Mouse (Mus musculus) layer of hippocampus, adult 8-10 months (tissue): ENCODE measurements at regions not wholly inside any gene's neighbourhood (a gene's known extent, or its start where the extent isn't known, plus 50 kb on each side); places are given as distances from the start of the nearest gene placed in this dataset.

ENCODE experiments used
- DNase-seq, 2 experiments: peaks; one replicate each; pipeline ENCODE4 v3.0.0; 2022; ENCODE audit warnings: low spot score in 2 of 2

DNA sequence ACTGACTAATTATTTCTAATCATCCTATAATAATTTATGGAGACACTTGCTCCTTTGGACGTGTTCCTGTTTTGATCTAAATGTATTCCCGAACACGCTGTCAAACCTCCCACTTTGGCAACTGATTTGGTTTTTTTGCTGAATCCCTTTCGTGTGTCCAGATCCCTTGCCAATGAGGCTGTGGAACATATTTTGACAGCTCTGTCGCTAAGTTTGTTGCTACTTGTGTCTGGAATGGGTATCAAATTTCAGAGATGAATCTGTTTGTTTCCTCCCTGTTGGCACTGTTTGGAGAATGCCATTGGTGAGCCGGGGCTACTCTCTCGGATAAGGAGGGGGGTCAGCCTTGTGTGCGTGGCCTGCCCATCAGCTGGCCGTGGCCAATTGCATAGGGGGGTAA is 277.2 kb upstream of the Tshz3 start:
- DNase-seq = peak; percentile 29 to 36

DNA sequence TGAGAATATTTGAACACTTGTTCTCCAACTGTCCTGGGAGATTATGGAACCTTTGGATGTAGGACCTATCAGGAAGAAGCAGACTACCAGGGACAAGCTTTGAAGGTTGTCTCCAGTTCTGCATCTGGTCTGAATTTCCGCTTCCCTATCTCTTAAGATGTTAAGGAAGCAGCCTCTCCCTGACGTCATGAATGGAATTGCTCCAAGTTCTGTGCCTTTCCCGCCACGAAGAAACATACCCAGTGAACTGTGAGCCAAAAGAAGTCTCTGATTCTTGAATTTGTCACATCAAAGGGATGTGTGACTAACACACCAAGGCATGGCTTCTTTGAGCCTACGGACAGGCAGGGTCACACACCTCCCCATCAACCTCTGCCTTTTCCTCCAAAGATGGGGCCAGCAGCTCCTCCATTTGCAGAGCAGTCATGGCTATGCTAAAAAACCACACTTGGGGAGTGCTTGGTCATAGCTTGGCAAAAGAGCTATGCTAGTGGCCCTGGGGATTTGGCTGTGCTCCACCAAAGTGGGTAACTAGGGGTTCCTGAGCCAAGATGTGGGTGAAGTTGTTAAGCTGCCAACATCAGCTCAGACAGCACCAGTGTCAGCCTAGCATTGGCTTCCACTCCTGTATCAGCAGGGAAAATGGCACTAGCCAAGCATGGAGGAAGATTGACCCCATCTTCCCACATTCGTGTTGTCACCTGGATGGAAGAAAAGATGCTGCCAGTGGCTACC is 248.6 kb upstream of the Tshz3 start:
- peak; percentile 22 to 61 for DNase-seq

DNA sequence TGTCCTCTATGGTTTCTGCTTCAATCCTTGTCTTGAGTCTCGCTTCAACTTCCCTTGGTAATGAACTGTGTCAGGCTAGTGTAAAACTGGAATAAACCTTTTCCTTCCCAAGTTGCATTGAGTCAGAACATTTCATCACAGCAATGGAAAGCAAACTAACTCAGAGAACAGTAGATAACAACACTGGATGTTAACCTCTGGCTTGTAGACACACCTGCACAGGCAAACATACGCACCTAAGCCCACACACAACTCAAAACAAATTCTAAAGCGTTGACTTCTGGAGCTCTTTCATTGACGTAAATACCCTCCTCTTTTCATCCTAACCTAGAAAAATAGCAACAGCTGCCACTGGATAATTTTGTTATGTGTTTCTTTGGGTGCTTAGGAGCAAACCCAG is 244.1 kb upstream of the Tshz3 start:
- no peak for DNase-seq

DNA sequence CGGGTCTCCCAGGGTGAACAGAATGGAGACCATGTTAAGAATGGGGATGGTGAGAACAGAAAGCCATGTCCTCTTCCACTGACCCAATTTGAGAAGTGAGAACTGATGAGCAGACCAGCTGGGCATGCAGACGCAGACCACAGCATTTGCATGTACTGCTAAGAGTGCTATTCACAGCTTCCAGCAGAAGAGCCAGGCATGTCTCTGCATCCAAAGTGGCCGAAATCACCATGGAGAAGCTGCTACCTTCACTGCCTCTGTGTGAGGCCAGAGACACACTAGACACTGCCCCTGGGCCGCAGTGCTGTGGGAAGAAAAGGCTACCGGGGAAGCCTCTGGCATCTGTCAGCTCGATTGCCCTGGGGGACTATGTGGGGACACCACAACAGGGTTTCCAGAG is 241.8 kb upstream of the Tshz3 start:
- no peak for DNase-seq

DNA sequence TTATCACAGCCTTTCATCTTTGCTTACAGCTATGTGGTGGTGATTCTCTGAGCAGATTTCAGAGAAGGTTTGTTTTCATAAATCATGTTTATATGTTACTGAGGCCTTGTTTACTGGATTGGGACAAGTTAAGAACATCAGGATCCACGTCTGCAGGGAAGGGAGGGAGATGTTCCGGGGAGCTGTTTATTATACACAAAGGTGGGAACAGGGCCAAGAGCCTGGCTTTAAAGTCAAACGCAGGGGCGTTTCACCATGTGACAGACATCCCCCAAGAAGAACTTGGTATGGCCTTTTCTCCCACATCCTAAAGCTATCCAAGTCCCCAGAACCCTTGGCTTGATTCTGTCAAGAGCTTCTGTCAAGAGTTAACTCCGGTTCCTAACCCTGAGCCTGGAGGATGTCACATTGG is 235.5 kb upstream of the Tshz3 start:
- no peak for DNase-seq

DNA sequence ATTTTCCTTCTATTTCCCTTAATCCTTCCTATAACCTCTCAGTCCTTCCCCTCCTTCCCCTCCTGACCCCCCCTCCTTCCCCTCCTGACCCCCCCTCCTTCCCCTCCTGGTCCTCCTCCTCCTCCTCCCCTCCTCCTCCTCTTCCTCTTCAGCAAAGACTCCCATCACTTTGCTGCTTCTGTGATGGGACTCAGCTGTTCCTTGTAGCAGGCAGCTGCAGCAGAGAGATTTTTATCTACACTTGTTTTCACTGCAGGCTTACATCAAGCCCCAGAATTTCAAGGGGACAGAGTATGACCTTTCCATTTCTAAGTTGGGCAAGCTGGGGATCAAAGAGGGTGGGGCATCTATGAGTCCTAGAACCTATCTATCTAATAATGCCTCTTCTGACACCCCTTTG is 228.5 kb upstream of the Tshz3 start:
- no peak for DNase-seq

DNA sequence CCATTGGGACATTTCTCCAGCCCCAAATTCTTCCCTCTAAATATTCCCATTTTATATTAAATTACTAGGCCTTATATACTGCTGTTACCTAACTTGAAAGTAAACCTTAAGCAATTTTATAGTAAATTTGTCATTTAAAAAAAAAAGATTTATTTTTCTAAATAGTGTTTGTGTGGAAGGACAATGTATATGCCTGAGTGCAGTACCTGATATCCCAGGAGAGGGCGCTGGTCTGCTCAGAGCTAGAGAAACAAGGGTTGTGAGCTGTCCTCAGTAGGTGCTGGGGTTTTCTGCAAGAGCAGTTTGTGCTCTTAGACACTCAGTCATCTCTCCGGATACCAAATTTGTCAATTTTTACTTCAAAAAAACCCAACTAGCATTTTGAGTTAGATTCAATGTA is 224.4 kb upstream of the Tshz3 start:
- no peak for DNase-seq

DNA sequence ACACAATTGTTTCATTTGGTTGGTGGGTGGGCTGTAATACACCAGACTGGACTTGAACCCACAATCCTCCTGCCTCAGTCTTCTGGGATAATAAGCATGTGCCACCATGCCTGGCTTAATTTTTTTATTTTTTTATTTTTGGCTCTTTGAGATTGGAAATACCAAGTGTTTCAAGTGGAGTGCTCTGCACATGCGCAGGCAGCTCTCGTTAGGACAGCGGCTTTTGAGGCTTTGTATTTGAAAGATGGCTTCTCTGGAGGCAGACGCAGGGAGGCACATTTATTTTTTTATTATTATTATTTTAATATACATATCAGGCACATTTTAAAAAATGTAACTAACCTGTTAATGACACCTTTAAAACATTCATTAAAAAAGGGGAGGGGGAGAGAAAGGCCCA is 221.5 kb upstream of the Tshz3 start:
- DNase-seq = no peak

DNA sequence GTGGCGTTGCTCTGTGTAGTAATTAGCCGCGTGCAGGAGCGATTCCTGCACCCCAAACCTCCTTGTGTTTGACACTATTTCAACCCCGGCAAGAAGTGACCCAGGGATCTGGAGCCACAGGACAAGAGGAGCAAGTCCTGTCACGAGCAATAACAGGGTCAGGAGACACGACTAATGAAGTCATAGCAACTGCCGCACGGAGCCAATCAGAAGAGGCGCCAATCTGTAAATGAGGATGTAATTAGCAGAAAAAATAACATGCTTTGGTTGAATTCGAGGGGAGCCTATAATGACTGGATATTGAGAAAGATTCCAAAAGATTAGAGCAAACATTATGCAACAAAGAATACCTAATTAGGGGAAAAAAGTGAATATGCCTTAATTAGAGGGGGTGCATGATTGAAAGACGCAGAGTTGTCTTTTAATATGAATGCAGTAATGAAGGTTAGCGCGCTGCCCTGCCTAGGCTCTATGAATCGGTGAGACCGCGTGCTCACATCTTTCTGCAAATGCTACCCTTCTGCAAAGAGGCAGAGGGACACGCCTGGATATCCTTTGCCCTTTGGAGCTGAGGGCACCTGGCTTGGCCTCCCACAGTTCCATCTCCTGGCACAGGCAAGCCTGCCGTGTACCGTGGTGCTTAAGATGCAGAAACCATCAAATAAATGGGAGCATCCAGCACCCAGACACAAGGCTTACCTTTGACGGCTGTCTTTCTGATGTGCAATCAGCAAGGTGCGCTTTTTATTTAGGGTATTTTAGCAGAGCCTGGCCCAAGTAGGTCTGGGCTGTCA is 220.9 kb upstream of the Tshz3 start:
- DNase-seq = no peak

DNA sequence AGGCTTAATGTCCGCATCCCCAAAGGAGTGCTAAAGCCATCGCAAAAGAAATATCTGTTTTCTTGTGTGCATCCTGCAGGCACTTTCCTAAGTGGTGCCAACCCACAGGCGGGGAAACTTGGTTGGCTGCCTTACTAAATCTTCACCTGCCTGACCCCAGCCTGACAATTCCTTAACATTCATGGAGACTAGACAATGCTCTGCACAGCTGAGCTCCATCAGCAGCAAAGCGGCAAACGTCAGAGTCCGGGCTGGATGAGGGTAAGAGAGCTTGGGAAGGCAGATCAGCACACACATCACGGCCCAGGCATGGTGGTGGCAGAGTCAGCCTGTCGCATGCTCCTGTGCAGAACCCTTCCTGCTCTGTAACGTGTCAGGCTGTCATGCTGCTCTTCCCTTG is 209.8 kb upstream of the Tshz3 start:
- DNase-seq = no peak

DNA sequence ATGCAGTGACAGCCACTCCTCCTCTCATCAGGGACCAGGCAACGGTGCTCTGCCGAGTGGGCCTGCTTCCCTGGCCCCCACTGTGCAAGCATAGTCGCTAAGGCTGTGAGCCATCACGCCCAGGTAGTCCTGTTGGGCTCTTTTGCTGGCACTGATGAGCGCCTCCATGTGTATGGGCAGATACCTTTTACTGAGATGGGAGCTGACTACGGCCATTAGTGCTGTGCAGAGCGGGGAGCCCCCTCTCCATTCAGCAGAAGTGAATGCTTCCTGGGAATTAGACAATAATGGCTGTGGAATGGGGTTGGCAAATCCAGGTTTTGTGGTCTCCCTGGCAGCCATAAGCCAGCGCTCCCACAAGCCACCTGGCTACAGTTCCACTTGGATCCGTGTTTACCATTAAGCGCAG is 206.7 kb upstream of the Tshz3 start:
- DNase-seq = peak; percentile 21 to 55

DNA sequence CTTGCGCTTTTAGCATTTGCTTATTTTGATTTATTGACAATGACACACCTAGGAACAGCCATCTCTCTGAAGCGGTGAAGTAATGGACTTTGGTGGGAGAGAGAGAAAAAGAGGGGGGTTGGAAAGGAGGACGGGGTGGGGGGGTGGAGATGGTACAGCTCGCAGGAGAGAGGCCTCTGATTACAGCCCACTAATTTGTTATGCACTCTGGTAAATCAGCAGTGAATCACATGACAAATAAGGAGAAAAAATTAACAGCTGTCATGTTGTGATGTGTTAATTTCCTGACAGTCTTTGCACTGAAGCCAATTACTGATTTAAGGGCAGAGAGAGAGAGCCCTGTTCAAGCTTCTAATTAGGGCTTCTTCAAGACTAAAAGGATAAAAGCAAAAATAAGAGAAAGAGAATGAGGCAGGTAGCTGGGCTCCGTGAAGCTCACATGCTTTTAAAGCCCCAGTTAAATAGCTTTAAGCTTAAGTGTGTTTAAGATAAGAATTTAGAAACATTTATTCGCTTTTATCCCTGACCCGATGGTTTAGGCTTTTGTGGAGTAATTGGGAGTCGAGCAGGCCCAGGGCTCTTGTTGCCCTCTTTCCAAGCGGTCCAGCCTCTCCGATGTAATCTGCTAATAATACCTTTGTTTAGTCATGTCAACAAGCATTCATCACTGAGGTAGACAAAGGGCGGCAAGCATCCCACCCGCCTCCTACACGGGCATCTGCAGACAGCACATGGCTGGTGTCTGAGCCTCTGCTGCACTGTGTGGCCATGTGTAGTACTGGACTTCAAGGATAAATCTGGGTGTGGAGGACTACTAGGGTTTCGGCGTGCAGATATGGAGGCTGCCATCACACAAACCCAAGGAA is 193.7 kb upstream of the Tshz3 start:
- DNase-seq = no peak

DNA sequence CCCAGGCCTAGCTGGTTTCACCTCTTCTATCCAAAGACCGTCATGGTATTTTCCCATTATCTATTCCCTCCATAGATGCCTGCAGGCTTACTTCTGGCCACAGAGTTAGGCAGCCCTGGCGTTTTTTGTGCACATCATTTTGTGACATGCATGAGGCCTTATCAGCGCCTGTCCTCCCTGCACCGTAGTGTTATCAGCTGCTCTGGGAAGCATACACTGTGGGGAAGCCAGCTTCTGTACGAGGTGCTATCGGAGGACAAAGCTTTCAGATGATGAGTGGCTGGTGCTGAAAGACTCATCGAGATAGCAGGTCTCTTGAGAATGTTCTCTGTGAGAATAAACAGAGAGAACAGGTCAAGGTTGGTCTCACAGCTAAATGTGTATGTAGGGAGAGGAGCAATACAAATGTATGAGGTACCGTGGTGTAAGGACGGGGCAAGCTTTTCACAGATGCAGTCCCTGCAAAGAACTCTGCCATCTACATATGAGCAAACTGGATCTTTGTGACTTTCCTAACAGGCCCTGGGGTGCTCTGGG is 190.0 kb upstream of the Tshz3 start:
- DNase-seq = no peak

DNA sequence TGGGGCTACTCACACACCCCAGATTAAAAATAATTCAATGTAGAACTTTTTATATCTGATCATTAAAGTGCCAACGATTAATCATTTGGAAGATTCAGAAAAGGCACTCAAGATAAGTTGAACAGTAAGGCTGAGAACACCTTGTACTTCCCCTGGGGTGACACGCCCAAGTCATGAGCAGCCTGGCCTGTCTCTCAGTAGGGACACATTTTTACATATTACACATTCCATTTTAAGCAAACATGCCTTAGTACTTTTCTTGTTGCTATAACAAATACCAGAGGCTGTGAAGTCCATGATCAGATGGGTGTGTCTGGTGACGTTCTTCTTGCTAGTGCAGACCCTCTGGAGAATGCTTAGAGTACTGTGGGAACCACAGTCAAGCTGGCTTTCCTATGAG is 184.2 kb upstream of the Tshz3 start:
- no peak for DNase-seq

DNA sequence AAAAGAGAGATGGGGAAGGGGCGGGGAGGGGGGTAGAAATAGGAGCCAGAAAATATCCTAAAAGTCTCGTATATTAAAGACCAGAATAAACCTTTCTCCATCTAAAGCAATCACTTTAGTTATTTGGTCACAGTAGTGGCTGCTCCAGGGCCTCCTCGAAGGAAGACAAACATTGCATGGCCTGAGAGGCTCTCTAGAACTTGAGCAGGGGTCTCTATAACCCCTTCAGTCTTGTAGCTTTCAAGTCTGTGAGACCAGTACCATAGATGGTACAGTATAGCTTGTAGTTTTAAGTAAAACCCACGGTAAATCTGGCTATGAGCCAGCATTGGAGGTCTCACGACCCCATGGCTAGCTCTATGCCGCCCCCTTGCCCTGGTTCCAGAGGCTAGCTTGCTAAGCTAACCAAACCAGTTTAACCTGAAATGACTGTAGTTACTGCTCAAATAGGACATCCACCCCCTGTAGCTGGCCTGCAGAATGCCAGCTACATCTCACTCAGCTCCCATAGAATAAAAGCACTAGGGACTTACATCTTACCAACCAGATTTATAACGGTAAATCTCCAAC is 181.7 kb upstream of the Tshz3 start:
- DNase-seq = no peak

DNA sequence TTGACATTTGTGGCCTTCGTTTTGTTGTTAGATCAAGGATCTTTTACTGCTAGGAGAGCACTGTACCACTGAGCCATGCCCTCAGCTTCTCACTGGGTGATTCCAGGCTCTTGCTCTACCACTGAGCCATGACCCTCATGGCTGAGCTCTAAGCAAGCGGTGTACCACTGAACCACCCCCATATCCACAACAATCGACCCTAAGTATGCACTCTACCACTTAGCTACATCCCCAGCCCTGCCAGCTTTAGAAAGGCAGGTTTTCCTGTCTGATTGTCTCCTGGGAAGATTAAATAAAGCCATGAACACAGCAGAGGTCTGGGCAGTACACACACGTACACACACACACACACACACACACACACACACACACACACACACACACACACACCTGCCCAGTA is 178.9 kb upstream of the Tshz3 start:
- DNase-seq = no peak

DNA sequence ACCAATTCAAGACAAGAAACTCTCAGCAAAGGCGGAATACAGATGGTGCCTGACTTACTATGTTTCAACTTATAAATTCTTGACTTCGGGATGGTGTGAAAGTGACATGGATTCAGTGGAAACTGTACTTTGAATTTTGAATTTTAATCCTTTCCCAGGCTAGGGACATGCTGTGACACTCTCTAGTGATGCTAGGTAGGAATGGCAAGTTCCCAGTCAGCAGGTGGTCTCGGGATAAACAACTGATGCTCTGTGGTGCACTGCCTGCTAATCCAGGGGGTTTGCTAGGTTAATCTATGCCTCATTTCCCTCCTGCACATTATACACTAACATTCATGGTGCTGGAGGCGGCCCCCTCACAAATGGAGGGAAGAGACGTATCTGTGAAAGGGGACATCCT is 175.0 kb upstream of the Tshz3 start:
- DNase-seq = no peak

DNA sequence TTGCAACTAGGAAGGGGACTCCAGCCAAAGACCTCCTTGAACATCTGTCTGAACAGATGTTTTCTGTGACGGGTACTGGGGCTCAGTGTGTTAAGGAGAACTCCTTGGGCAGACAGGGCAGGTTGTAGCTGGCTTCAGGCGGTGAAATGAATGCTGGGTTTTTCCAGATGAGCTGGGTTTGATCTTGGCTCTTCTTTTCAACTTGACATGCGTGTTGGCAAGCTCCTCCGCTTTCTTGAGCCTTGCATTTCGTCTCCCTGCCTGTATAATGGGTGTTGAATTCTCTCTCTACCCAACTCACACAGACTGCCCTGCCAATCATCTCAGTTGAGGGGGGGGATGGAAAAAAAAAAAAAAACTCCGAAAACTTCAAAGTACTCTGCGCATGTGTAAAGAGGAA is 171.8 kb upstream of the Tshz3 start:
- no peak for DNase-seq

DNA sequence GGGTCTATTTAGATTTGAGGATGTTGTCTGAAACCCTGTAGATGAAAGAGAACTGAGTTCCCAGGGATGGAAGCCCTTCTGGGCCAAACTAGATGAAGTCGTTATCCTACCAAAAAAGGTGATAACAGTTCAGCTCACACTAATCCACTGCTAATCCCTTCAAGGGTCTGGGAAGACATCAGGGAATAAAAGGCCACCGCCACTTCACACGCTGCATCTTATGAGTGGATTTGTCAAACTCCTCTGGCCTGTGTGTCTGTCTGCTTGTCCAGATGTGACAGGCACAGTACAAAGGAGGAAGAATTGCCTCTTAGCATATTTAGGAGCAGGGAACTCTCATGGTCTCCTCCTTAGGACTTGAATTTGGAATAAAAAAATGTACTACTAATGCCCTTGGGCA is 171.2 kb upstream of the Tshz3 start:
- DNase-seq = no peak

DNA sequence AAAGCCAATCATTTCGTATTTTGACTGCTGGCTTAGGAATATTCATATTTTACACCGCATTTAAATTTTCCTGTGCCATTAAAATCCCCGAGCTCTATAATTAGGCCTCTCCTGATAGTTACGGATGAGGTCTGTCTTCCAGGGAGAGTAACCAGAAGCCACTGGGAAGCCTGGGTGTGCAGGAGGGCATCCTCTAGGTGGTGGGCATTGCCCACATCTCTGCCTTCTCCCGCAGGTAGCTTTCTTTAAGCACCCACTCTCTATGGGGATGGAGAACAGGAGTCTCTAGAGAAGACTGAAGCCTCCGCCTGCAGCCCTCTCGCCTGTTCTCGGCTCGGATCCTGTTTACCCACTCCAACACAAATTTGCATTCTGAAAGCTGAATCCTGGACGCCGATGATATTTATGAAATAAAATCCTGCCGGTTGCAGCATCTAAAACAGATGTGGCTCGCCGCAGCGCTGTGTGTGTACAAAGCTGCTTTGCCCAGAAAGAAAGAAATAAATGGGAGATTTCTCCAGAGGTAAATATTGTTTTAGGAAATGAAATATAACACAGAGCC is 168.3 kb upstream of the Tshz3 start:
- no peak for DNase-seq

DNA sequence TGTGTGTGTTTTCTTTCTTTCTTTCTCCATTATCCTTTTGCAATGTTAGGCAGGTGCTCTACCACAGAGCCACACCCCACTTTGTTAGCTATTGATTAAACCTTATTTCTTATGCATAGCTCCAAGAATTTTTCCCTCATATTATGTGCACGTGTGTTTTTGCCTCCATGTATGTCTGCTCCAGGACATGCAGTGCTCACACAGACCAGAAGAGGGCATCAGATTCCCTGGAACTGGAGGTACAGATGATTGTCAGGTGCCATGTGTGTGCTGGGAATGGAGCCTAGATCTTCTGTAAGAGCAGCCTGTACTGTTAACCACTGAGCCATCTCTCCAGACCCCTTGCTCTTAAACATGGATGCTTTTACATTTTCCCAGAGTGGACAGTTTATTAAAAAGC is 166.4 kb upstream of the Tshz3 start:
- no peak for DNase-seq
